ENCODE assay signal across 8 mouse cellular contexts in genomic region chr16:95831566-95832345, GRCm38 (mm10).
DNase-seq lines count a peak whose midpoint lies in the region; ATAC-seq and TF ChIP-seq lines count a peak whose summit lies in the region.

No protein-coding gene starts in this region.

- no peak overlapping the region for H3K9ac ChIP-seq in ES-Bruce4 (ENCODE audit: low read depth, poor library complexity, severe bottlenecking)
- H3K9ac ChIP-seq in neural tube, embryonic 15.5 days (replicated peaks), result no peak overlapping the region

- H3K27ac ChIP-seq in ES-Bruce4 (ENCODE audit: insufficient read depth, low read length), result no peak overlapping the region
- H3K27ac ChIP-seq in bone marrow, adult 2 months (ENCODE audit: control insufficient read depth, insufficient read depth, low read depth, low read length, poor library complexity), result peak overlapping the region; percentile 59
- H3K27ac ChIP-seq in heart, embryonic 10.5 days, result peak overlapping the region; percentile 72
- H3K27ac ChIP-seq in neural tube, embryonic 15.5 days (replicated peaks), result peak overlapping the region; percentile 67

- no peaks in the 10 kb centered on the region for H3K36me3 ChIP-seq in ES-Bruce4 (ENCODE audit: control insufficient read depth, insufficient read depth, low read length, poor library complexity, severe bottlenecking)
- no peaks in the 10 kb centered on the region for H3K36me3 ChIP-seq in heart, embryonic 10.5 days
- no peaks in the 10 kb centered on the region for H3K36me3 ChIP-seq in neural tube, embryonic 15.5 days

- H3K4me3 ChIP-seq in ES-Bruce4 (ENCODE audit: low read depth, low read length), result no peak overlapping the region
- no peak overlapping the region for H3K4me3 ChIP-seq in bone marrow, adult 2 months (replicated peaks; ENCODE audit: control insufficient read depth, low read depth, low read length)
- H3K4me3 ChIP-seq in heart, embryonic 10.5 days, result no peak overlapping the region
- H3K4me3 ChIP-seq in lung, adult 2 months (replicated peaks; ENCODE audit: extremely low read depth, low read depth, low read length), result no peak overlapping the region
- H3K4me3 ChIP-seq in neural tube, embryonic 15.5 days (replicated peaks), result no peak overlapping the region

- no peak for DNase-seq in heart, embryonic 10.5 days (ENCODE audit: low spot score)
- peak; percentile 54 for DNase-seq in kidney, adult 9 months
- DNase-seq in lung, adult 2 months, result peak; percentile 41
- no peak for DNase-seq in layer of hippocampus, postnatal 25 days (ENCODE audit: extremely low spot score in 1 of 2, low spot score in 1 of 2)
- DNase-seq in urinary bladder, postnatal 36 days (ENCODE audit: low spot score in 2 of 2), result no peak

- H3K9me3 ChIP-seq in ES-Bruce4 (replicated peaks; ENCODE audit: control insufficient read depth, insufficient read depth, low read length, poor library complexity, severe bottlenecking), result no peaks in the 10 kb centered on the region
- no peaks in the 10 kb centered on the region for H3K9me3 ChIP-seq in heart, embryonic 10.5 days
- H3K9me3 ChIP-seq in neural tube, embryonic 15.5 days (replicated peaks), result no peaks in the 10 kb centered on the region

- TF ChIP-seq POLR2A in ES-Bruce4 (IDR thresholded peaks at IDR 0.05; ENCODE audit: insufficient read depth, low read length), result no peak
- no peak for TF ChIP-seq POLR2A in bone marrow, adult 2 months (IDR thresholded peaks at IDR 0.05; ENCODE audit: borderline replicate concordance, control insufficient read depth, low read depth, low read length)
- no peak for TF ChIP-seq POLR2A in lung, adult 2 months (IDR thresholded peaks at IDR 0.05; ENCODE audit: borderline replicate concordance, extremely low read depth, low read depth, low read length)

- WGBS in bone marrow, adult 2 months, result 38% methylated on average over 11 of the region's 11 CpGs
- whole genome bisulfite sequencing in heart, embryonic 10.5 days, result 44% methylated on average over 11 of the region's 11 CpGs
- 31% methylated on average over 11 of the region's 11 CpGs for WGBS in lung, adult 2 months
- 33% methylated on average over 11 of the region's 11 CpGs for WGBS in neural tube, embryonic 15.5 days

- peak; percentile 68; the same call in 1 of the 2 replicates for ATAC-seq in neural tube, embryonic 15.5 days (ENCODE audit: low FRiP score)

- no peak overlapping the region for H3K4me2 ChIP-seq in neural tube, embryonic 15.5 days

- H3K4me1 ChIP-seq in ES-Bruce4 (ENCODE audit: control insufficient read depth, insufficient read depth, low read length), result no peaks in the 10 kb centered on the region
- H3K4me1 ChIP-seq in bone marrow, adult 2 months (ENCODE audit: control insufficient read depth, insufficient read depth, low read length), result peaks cover 8% of the 10 kb centered on the region; the same call in 1 of the 2 replicates
- peaks cover 10% of the 10 kb centered on the region for H3K4me1 ChIP-seq in heart, embryonic 10.5 days
- H3K4me1 ChIP-seq in lung, adult 2 months (ENCODE audit: control insufficient read depth, insufficient read depth, low read length), result peaks cover 30% of the 10 kb centered on the region
- H3K4me1 ChIP-seq in neural tube, embryonic 15.5 days, result peaks cover 38% of the 10 kb centered on the region

- H3K27me3 ChIP-seq in ES-Bruce4 (ENCODE audit: control insufficient read depth, insufficient read depth, low read length, poor library complexity, severe bottlenecking), result no peaks in the 10 kb centered on the region
- H3K27me3 ChIP-seq in heart, embryonic 10.5 days (ENCODE audit: insufficient read depth, poor library complexity, severe bottlenecking), result no peaks in the 10 kb centered on the region
- H3K27me3 ChIP-seq in neural tube, embryonic 15.5 days (replicated peaks), result no peaks in the 10 kb centered on the region

- no peak for TF ChIP-seq CTCF in ES-Bruce4 (IDR thresholded peaks at IDR 0.05; ENCODE audit: low read depth, low read length)
- TF ChIP-seq CTCF in bone marrow, adult 2 months (IDR thresholded peaks at IDR 0.05; ENCODE audit: control insufficient read depth, insufficient read depth, low read length), result no peak
- no peak for TF ChIP-seq CTCF in lung, adult 2 months (IDR thresholded peaks at IDR 0.05; ENCODE audit: insufficient read depth, low read length)

- TF ChIP-seq EP300 in ES-Bruce4 (IDR thresholded peaks at IDR 0.05; ENCODE audit: insufficient read depth, low read depth, low read length), result 0 out of 2 replicates have a peak, but pooled peaks have one; percentile 49

Comparison
In these comparisons a context has a peak if more than half of its experiments do, and no peak if none do; other contexts are left out.
1. DNase-seq: peak in kidney, adult 9 months (single experiment) and lung, adult 2 months (single experiment); none in heart, embryonic 10.5 days (single experiment), layer of hippocampus, postnatal 25 days (0 of 2) and urinary bladder, postnatal 36 days (0 of 2).